Mouse (Mus musculus) neural tube, embryonic 14.5 days (tissue): ENCODE data around the gene Aff3. TPM values are rescaled to one million over a fixed set of nuclear protein-coding genes. Genes with fewer than 3 reads are reported as not detected.

Experiments
- ATAC-seq: fragments of 200-750 bp; cut with Nextera tagmentation; 2 replicates; pipeline ENCODE4 v1.8.0; 2017; ENCODE audit warnings: low read depth, mild to moderate bottlenecking, moderate TSS enrichment, moderate library complexity
- H3K27ac ChIP-seq: fragments of 300-500 bp; sonication (generic); 2 replicates; pipeline ENCODE4 v1.5.1; 2014; ENCODE audit warnings: low read depth, mild to moderate bottlenecking, control low read depth, low read length, moderate library complexity, mixed read lengths
- H3K27me3 ChIP-seq: fragments of 300-500 bp; sonication (generic); 2 replicates; pipeline ENCODE4 v1.6.1; 2014; ENCODE audit warnings: low read length; ENCODE audit not compliant: control insufficient read depth, insufficient read depth
- H3K36me3 ChIP-seq: fragments of 300-500 bp; sonication (generic); 2 replicates; pipeline ENCODE4 v1.6.1; 2014; ENCODE audit warnings: low read length, mixed read lengths; ENCODE audit not compliant: control insufficient read depth, insufficient read depth
- H3K4me1 ChIP-seq: fragments of 300-500 bp; sonication (generic); 2 replicates; pipeline ENCODE4 v1.6.1; 2014; ENCODE audit warnings: low read length; ENCODE audit not compliant: control insufficient read depth, insufficient read depth
- H3K4me2 ChIP-seq: fragments of 300-500 bp; sonication (generic); 2 replicates; pipeline ENCODE4 v1.6.1; 2014; ENCODE audit warnings: mild to moderate bottlenecking, low read depth, low read length, control low read depth
- H3K4me3 ChIP-seq: fragments of 300-500 bp; sonication (generic); 2 replicates; pipeline ENCODE4 v1.5.1; 2014; ENCODE audit warnings: low read depth, low read length, control low read depth, mixed read lengths
- H3K9ac ChIP-seq: fragments of 300-500 bp; sonication (generic); replicated peaks from 2 replicates; pipeline ENCODE4 v1.6.1; 2014; ENCODE audit warnings: low read depth, mild to moderate bottlenecking, control low read depth, low read length, mixed read lengths
- H3K9me3 ChIP-seq: fragments of 300-500 bp; sonication (generic); 2 replicates; pipeline ENCODE4 v1.6.1; 2016; ENCODE audit warnings: low read length; ENCODE audit not compliant: control insufficient read depth
- WGBS: fragments of 180-500 bp; shearing (Covaris S2); extraction: QIAGEN DNeasy Blood & Tissue Kit; methylation state at CpG from one replicate; pipeline ENCODE4 v1.1.7; 2014; 5-methylcytosine and 5-hydroxymethylcytosine counted together
- polyA plus RNA-seq: library from polyadenylated mRNA; unstranded; fragments of >200 nt; fragmentation: Nextera tagmentation; extraction: Ambion mirVana; gene quantifications from 2 replicates; pipeline ENCODE4 v1.2.1, GENCODE M21; 2014

The Aff3 gene
- polyA plus RNA-seq, 1 experiment from 2014 or later, result 26.6 TPM

GRCm38 (mm10) chr1:38664261-38664660 is 494 bp downstream of the Aff3 start:
- Histone ChIP-seq H3K9ac (no peak overlapping the region), H3K27me3 (no peaks in the 10 kb centered on the region), H3K4me1 (no peaks in the 10 kb centered on the region), H3K36me3 (no peaks in the 10 kb centered on the region), H3K9me3 (no peaks in the 10 kb centered on the region), H3K4me3 (no peak overlapping the region), H3K4me2 (no peak overlapping the region), H3K27ac (no peak overlapping the region)
- ATAC-seq, result no peak
- WGBS, result 91% methylated on average over 4 of the region's 4 CpGs

DNA sequence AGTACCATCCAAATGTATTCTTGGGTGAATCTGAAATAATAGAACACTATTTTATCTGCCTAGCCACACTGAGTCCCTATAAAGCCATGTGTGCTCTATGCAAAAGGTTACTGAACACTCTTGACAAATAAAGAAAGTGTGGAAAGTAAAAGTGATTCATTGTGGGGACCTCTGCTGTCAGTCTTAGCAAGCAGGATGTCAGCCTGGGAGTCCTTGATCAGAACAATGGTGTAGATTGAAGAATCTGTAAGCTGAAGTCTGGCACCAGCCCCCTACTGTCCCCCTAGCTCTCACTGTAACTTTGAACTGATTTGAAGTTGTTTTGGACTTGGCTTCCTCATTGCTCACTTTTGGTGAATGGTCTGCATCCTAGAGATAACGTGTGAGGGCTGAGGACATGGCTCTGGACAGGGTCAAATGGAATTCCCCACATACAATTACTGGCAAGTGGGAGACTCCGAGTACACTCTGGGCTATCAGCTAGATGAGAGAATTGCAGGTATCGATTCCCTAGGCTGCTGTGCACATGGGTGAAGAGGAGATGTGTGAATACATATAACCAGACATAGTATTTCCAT is 2.0 kb downstream of the Aff3 start:
- no peak for ATAC-seq
- no peaks in the 10 kb centered on the region for H3K4me1 ChIP-seq
- no peaks in the 10 kb centered on the region for H3K9me3 ChIP-seq
- WGBS, result 88% methylated on average over 3 of the region's 3 CpGs
- H3K4me3 ChIP-seq, result no peak overlapping the region
- no peak overlapping the region for H3K27ac ChIP-seq
- H3K9ac ChIP-seq, result no peak overlapping the region
- no peaks in the 10 kb centered on the region for H3K27me3 ChIP-seq
- H3K4me2 ChIP-seq, result no peak overlapping the region
- no peaks in the 10 kb centered on the region for H3K36me3 ChIP-seq

- no peaks in the 10 kb centered on the region for H3K9me3 ChIP-seq
Measured at GRCm38 (mm10) chr1:38658933-38659553, 5.7 kb downstream of the Aff3 start.

GRCm38 (mm10) chr1:38658376-38658775 is 6.4 kb downstream of the Aff3 start:
- no peaks in the 10 kb centered on the region for H3K4me1 ChIP-seq
- no peaks in the 10 kb centered on the region for H3K27me3 ChIP-seq
- H3K36me3 ChIP-seq, result no peaks in the 10 kb centered on the region
- H3K4me3 ChIP-seq, result no peak overlapping the region
- no peaks in the 10 kb centered on the region for H3K9me3 ChIP-seq
- H3K27ac ChIP-seq, result no peak overlapping the region
- no peak overlapping the region for H3K4me2 ChIP-seq
- H3K9ac ChIP-seq, result no peak overlapping the region
- WGBS, result 93% methylated on average over 9 of the region's 9 CpGs
- no peak for ATAC-seq

More at GRCm38 (mm10) chr1:38658933-38659553, 5.7 kb downstream of the Aff3 start:
- Histone ChIP-seq H3K27ac (no peak overlapping the region), H3K4me2 (no peak overlapping the region), H3K4me1 (no peaks in the 10 kb centered on the region), H3K9ac (no peak overlapping the region), H3K36me3 (no peaks in the 10 kb centered on the region), H3K4me3 (no peak overlapping the region), H3K27me3 (no peaks in the 10 kb centered on the region)
- no peak for ATAC-seq
- WGBS, result 78% methylated on average over 4 of the region's 4 CpGs

GRCm38 (mm10) chr1:38657606-38658005 is 7.1 kb downstream of the Aff3 start:
- Histone ChIP-seq H3K4me3 (no peak overlapping the region), H3K4me1 (no peaks in the 10 kb centered on the region), H3K9me3 (no peaks in the 10 kb centered on the region), H3K27ac (no peak overlapping the region), H3K27me3 (no peaks in the 10 kb centered on the region), H3K9ac (no peak overlapping the region), H3K4me2 (no peak overlapping the region), H3K36me3 (no peaks in the 10 kb centered on the region)
- ATAC-seq, result no peak
- WGBS, result 80% methylated on average over 7 of the region's 7 CpGs

DNA sequence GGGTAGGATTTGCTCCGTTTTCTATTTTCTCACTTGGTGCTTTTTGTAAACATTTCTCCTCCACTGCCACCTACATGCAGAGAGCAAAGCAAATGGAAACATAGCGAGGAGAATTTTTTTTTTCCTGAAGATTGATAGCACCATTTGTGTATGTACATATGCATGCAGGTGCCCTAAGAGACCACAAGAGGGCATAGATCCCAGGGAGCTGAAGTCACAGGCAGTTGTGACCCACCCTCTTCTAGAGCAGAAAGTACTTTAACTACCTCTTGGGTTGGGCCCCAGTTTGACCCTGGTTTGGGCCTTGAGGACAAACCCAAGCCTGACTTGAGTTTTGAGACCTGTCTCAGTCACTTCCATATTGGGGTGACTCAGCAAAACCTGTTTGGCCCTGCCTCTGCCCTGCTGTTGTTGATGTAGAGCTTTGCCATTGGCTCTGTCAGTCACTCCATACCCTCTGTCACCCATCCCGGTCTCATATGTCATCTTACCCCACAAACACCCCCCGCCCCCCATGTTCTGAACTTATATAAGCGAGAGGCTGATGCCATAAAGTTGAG is 9.7 kb downstream of the Aff3 start:
- Histone ChIP-seq H3K27me3 (no peaks in the 10 kb centered on the region), H3K9me3 (no peaks in the 10 kb centered on the region), H3K4me2 (no peak overlapping the region), H3K4me1 (no peaks in the 10 kb centered on the region), H3K9ac (no peak overlapping the region), H3K36me3 (no peaks in the 10 kb centered on the region), H3K27ac (no peak overlapping the region), H3K4me3 (no peak overlapping the region)
- no peak for ATAC-seq
- WGBS, result 94% methylated on average over 5 of the region's 5 CpGs

DNA sequence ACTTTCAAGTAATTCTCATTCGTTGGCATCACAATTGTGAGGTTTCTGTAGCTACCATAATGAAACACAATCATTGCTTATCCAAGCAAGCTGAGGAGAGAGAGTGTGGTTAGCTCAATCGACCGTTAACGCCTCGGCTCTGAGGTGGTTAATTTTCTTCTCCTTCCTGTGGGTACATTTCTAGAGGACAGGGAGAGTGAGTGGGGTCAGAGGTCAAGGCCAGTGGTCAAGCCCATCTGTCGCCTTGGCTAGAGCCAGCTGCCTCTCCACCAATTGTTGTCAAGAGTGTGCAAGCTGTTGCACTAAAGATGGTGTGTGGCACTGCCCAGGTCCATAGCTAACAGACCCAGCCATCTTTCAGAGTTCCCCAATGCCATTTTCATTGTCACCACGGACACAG is 14.7 kb downstream of the Aff3 start:
- no peak overlapping the region for H3K4me3 ChIP-seq
- no peak for ATAC-seq
- no peaks in the 10 kb centered on the region for H3K27me3 ChIP-seq
- no peaks in the 10 kb centered on the region for H3K9me3 ChIP-seq
- H3K27ac ChIP-seq, result no peak overlapping the region
- no peak overlapping the region for H3K9ac ChIP-seq
- no peaks in the 10 kb centered on the region for H3K4me1 ChIP-seq
- 62% methylated on average over 7 of the region's 7 CpGs for WGBS
- H3K36me3 ChIP-seq, result no peaks in the 10 kb centered on the region
- H3K4me2 ChIP-seq, result no peak overlapping the region

DNA sequence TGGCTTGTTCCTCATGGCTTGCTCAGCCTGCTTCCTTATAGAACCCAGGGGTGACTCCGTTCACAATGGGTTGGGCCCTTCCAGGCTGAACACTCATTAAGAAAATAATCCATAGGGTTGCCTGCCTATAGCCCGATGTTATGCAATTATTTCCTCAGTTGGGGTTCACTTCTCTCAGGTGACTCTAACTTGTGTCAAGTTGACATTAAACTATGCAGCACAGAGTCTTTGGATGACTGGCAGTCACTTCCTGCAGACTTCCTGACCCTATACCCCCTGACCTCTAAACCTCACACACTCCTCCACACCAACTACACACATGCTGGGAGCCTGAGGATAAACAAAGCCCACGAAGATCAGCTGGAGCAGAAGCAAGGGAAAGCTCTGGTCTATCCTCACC is 15.6 kb downstream of the Aff3 start:
- WGBS, result 73% methylated on average over 3 of the region's 3 CpGs
- Histone ChIP-seq H3K27ac (no peak overlapping the region), H3K27me3 (no peaks in the 10 kb centered on the region), H3K9me3 (no peaks in the 10 kb centered on the region), H3K4me1 (no peaks in the 10 kb centered on the region), H3K4me2 (no peak overlapping the region), H3K4me3 (no peak overlapping the region), H3K36me3 (no peaks in the 10 kb centered on the region), H3K9ac (no peak overlapping the region)
- ATAC-seq, result no peak

- Histone ChIP-seq H3K4me2 (no peak overlapping the region), H3K27ac (no peak overlapping the region), H3K36me3 (no peaks in the 10 kb centered on the region), H3K9me3 (no peaks in the 10 kb centered on the region), H3K9ac (no peak overlapping the region), H3K4me1 (no peaks in the 10 kb centered on the region), H3K27me3 (no peaks in the 10 kb centered on the region), H3K4me3 (no peak overlapping the region)
- ATAC-seq, result no peak
- WGBS, result 22% methylated on average over 4 of the region's 4 CpGs
Measured at GRCm38 (mm10) chr1:38642288-38642687, 22.5 kb downstream of the Aff3 start.
